Mouse (Mus musculus) left cerebral cortex, postnatal 10 days (tissue): ENCODE measurements around the gene Evpl. TPM values are rescaled to one million over a fixed set of nuclear protein-coding genes. Genes with fewer than 3 reads are reported as not detected.
A peak's percentile ranks its signal among the peaks of the same experiment; 100 is the strongest.

Experiments used
- DNase-seq, 2 experiments: peaks; one replicate each; pipeline ENCODE4 v3.0.0; 2021 to 2022; ENCODE audit warnings: low spot score in 2 of 2, mixed read lengths in 1 of 2; ENCODE audit errors: extremely low spot score in 1 of 2
- intact Hi-C: fragments of 180-260 bp; cut with DNase I; formaldehyde crosslinking; loops from one replicate; pipeline ENCODE4 v1.15.1; 2025
- total RNA-seq, 2 experiments: library from RNA; stranded (reverse); gene quantifications; 2 replicates each; pipeline ENCODE4 v1.2.3; 2021

The Evpl gene
- total RNA-seq, 2 experiments from 2014 or later: 0.77 to 0.97 TPM

- intact Hi-C loops: no loop called here
- DNase-seq: no peak
Measured at GRCm38 (mm10) chr11:116259461-116259860, 21.6 kb upstream of the Evpl start.

- no peak for DNase-seq
- intact Hi-C loops: no loop called here
Measured at GRCm38 (mm10) chr11:116255982-116256675, 18.3 kb upstream of the Evpl start.

- intact Hi-C loops: no loop called here
Measured at GRCm38 (mm10) chr11:116255090-116255981, 17.5 kb upstream of the Evpl start.

GRCm38 (mm10) chr11:116254627-116255026 lies 16.8 kb upstream of the Evpl start:
- DNase-seq: no peak

More at GRCm38 (mm10) chr11:116255090-116255981, 17.5 kb upstream of the Evpl start:
- DNase-seq: no peak

GRCm38 (mm10) chr11:116253076-116253600 lies 15.3 kb upstream of the Evpl start:
- intact Hi-C loops: no loop called here
- no peak for DNase-seq

More at GRCm38 (mm10) chr11:116254627-116255026, 16.8 kb upstream of the Evpl start:
- intact Hi-C loops: no loop called here

GRCm38 (mm10) chr11:116250898-116251297 lies 13.0 kb upstream of the Evpl start:
- intact Hi-C loops: no loop called here
- no peak for DNase-seq

- intact Hi-C loops: no loop called here
- no peak for DNase-seq
Measured at GRCm38 (mm10) chr11:116247502-116248222, 9.8 kb upstream of the Evpl start.

GRCm38 (mm10) chr11:116245616-116246015 lies 7.7 kb upstream of the Evpl start:
- intact Hi-C loops: no loop called here
- DNase-seq: no peak

GRCm38 (mm10) chr11:116244580-116244979 lies 6.7 kb upstream of the Evpl start:
- intact Hi-C loops: no loop called here
- DNase-seq: no peak

- no peak for DNase-seq
- intact Hi-C loops: no loop called here
Measured at GRCm38 (mm10) chr11:116241744-116242235, 3.9 kb upstream of the Evpl start.

- intact Hi-C loops: no loop called here
- DNase-seq: peak in 1 of 2 experiments; percentile 61
Measured at GRCm38 (mm10) chr11:116239797-116240196, 1.9 kb upstream of the Evpl start.

GRCm38 (mm10) chr11:116234901-116235300 lies 3.0 kb downstream of the Evpl start:
- DNase-seq: no peak
- intact Hi-C loops: no loop called here

GRCm38 (mm10) chr11:116232427-116232826 lies 5.5 kb downstream of the Evpl start:
- intact Hi-C loops: no loop called here
- no peak for DNase-seq

- intact Hi-C loops: loop anchor here (5.0 kb wide), 2 partner anchors 64 to 224 kb away; no protein-coding TSS in a partner anchor
- no peak for DNase-seq
Measured at GRCm38 (mm10) chr11:116228699-116229098, 9.2 kb downstream of the Evpl start.

- DNase-seq: peak in 1 of 2 experiments; percentile 81
- intact Hi-C loops: loop anchor here (5.0 kb wide), 2 partner anchors 66 to 226 kb away; no protein-coding TSS in a partner anchor
Measured at GRCm38 (mm10) chr11:116226414-116226813, 11.5 kb downstream of the Evpl start.

- intact Hi-C loops: no loop called here
- no peak for DNase-seq
Measured at GRCm38 (mm10) chr11:116222740-116223059, 15.2 kb downstream of the Evpl start.

GRCm38 (mm10) chr11:116221931-116222739 lies 15.7 kb downstream of the Evpl start:
- DNase-seq: peak in 1 of 2 experiments; percentile 56
- intact Hi-C loops: no loop called here

- intact Hi-C loops: no loop called here
- DNase-seq: peak in 1 of 2 experiments; percentile 78
Measured at GRCm38 (mm10) chr11:116219885-116220284, 18.0 kb downstream of the Evpl start.
